Mouse (Mus musculus) limb, embryonic 12.5 days (tissue): ENCODE data around the gene Gon4l. TPM values are rescaled to one million over a fixed set of nuclear protein-coding genes. Genes with fewer than 3 reads are reported as not detected.

Experiments used
- ATAC-seq: fragments of 200-750 bp; cut with Nextera tagmentation; 2 replicates; pipeline ENCODE4 v1.8.0; 2017; ENCODE audit warnings: low read depth, moderate TSS enrichment; ENCODE audit not compliant: insufficient number of reproducible peaks, insufficient read depth, low FRiP score, low TSS enrichment
- H3K27ac ChIP-seq: fragments of 300-500 bp; sonication (generic); 2 replicates; pipeline ENCODE4 v1.5.1; 2016; ENCODE audit warnings: mild to moderate bottlenecking, moderate library complexity
- H3K27me3 ChIP-seq: fragments of 300-500 bp; sonication (generic); 2 replicates; pipeline ENCODE4 v1.6.1; 2016; ENCODE audit warnings: mild to moderate bottlenecking, moderate library complexity
- H3K36me3 ChIP-seq: fragments of 300-500 bp; sonication (generic); 2 replicates; pipeline ENCODE4 v1.6.1; 2016; ENCODE audit warnings: mild to moderate bottlenecking, moderate library complexity
- H3K4me1 ChIP-seq: fragments of 300-500 bp; sonication (generic); replicated peaks from 2 replicates; pipeline ENCODE4 v1.6.1; 2016
- H3K4me2 ChIP-seq: fragments of 300-500 bp; sonication (generic); 2 replicates; pipeline ENCODE4 v1.6.1; 2016; ENCODE audit warnings: mild to moderate bottlenecking, moderate library complexity
- H3K4me3 ChIP-seq: fragments of 300-500 bp; sonication (generic); replicated peaks from 2 replicates; pipeline ENCODE4 v1.5.1; 2016; ENCODE audit warnings: mild to moderate bottlenecking
- H3K9ac ChIP-seq: fragments of 300-500 bp; sonication (generic); replicated peaks from 2 replicates; pipeline ENCODE4 v1.6.1; 2016; ENCODE audit warnings: mild to moderate bottlenecking, moderate library complexity
- H3K9me3 ChIP-seq: fragments of 300-500 bp; sonication (generic); 2 replicates; pipeline ENCODE4 v1.6.1; 2016; ENCODE audit warnings: mild to moderate bottlenecking, moderate library complexity
- WGBS: fragments of 180-500 bp; shearing (Covaris S2); methylation state at CpG from one replicate; pipeline ENCODE4 v1.1.7; 2016; 5-methylcytosine and 5-hydroxymethylcytosine counted together
- polyA plus RNA-seq: library from polyadenylated mRNA; unstranded; fragments of >200 nt; fragmentation: Nextera tagmentation; extraction: Ambion mirVana; gene quantifications from 2 replicates; pipeline ENCODE4 v1.2.1, GENCODE M21; 2016

The Gon4l gene
- polyA plus RNA-seq, 1 experiment from 2014 or later, result 17.2 TPM

DNA sequence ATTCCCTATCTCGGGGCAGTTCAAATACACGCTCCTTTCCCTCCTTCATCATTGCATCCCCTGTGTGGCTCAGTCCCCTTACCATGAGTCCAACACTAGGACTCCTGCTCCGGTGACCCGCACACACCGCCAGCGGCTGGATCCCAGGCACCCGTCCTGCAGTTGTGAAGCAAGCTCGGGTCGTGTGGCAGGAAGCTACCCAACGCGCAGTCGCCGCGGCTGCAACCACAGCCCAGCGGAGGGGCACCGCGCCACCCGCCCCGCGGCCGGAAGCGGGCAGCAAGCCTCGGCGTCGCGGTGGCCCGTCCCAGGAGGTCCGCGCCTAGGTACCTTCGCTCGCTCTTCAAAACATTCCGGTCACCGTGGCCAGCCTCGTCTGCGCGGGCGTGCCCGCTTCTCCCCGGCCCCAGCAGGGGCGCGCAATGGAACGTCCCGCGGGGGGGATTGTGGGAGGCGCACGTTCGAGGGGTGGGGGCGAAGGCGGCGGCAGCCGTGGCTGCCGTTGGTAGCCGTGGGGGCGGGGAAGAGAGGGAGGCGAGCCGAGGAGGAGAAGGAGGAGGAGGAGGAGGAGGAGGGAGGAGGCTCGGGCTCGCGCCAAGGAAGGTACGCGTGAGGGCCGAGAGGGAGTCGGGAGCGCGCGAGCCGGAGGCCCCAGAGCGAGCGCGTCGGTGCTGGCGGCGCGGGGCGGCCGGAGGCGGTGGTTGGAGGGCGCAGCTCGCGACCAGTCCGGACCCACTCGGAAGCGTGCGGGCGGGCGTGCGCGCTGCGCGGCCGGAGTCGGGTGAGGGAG is 115.0 kb downstream of the Gon4l start:
- 2% methylated on average over 80 of the region's 92 CpGs for WGBS
- H3K9me3 ChIP-seq, result no peaks in the 10 kb centered on the region
- H3K36me3 ChIP-seq, result no peaks in the 10 kb centered on the region
- no peaks in the 10 kb centered on the region for H3K27me3 ChIP-seq
- H3K27ac ChIP-seq, result peak overlapping the region; percentile 99
- H3K4me1 ChIP-seq, result peaks cover 27% of the 10 kb centered on the region
- ATAC-seq, result peak; percentile 88
- H3K4me3 ChIP-seq, result peak overlapping the region; percentile 68
- peak overlapping the region; percentile 79 for H3K4me2 ChIP-seq
- H3K9ac ChIP-seq, result peak overlapping the region; percentile 90

- peak within 1 kb of the TSS; percentile 68 for H3K4me3 ChIP-seq
- H3K4me1 ChIP-seq, result peaks cover 27% of the 10 kb centered on the region
- H3K36me3 ChIP-seq, result no peaks in the 10 kb centered on the region
- WGBS, result under 1% methylated on average over 42 of the region's 64 CpGs
- H3K4me2 ChIP-seq, result peak within 1 kb of the TSS; percentile 79
- H3K27ac ChIP-seq, result peak within 1 kb of the TSS; percentile 99
- H3K9me3 ChIP-seq, result no peaks in the 10 kb centered on the region
- no peaks in the 10 kb centered on the region for H3K27me3 ChIP-seq
- peak; percentile 68 for ATAC-seq
- peak within 1 kb of the TSS; percentile 90 for H3K9ac ChIP-seq
These were observed 115.7 kb downstream of the Gon4l start, which contains the start of the genes Ash1l and Dap3 for GRCm38 (mm10) chr3:88950576-88951326. Gene Ash1l (plus strand): TSS chr3:88950622. Gene Dap3 (minus strand): TSS chr3:88951181.

GRCm38 (mm10) chr3:88951327-88951800 is 116.3 kb downstream of the Gon4l start:
- H3K27ac ChIP-seq, result peak overlapping the region; percentile 99
- no peaks in the 10 kb centered on the region for H3K9me3 ChIP-seq
- peaks cover 27% of the 10 kb centered on the region for H3K4me1 ChIP-seq
- peak overlapping the region; percentile 90 for H3K9ac ChIP-seq
- WGBS, result 3% methylated on average over 5 of the region's 5 CpGs
- peak overlapping the region; percentile 68 for H3K4me3 ChIP-seq
- no peaks in the 10 kb centered on the region for H3K27me3 ChIP-seq
- no peaks in the 10 kb centered on the region for H3K36me3 ChIP-seq
- H3K4me2 ChIP-seq, result peak overlapping the region; percentile 79
- ATAC-seq, result no peak

GRCm38 (mm10) chr3:88953246-88953645 is 118.2 kb downstream of the Gon4l start:
- WGBS, result 91% methylated on average over 4 of the region's 4 CpGs

GRCm38 (mm10) chr3:88953736-88954135 is 118.7 kb downstream of the Gon4l start:
- no peak overlapping the region for H3K4me3 ChIP-seq
- no peaks in the 10 kb centered on the region for H3K27me3 ChIP-seq
- H3K4me2 ChIP-seq, result no peak overlapping the region
- no peaks in the 10 kb centered on the region for H3K9me3 ChIP-seq
- ATAC-seq, result no peak
- no peak overlapping the region for H3K9ac ChIP-seq
- no peaks in the 10 kb centered on the region for H3K36me3 ChIP-seq
- H3K27ac ChIP-seq, result no peak overlapping the region
- H3K4me1 ChIP-seq, result peaks cover 10% of the 10 kb centered on the region

More at GRCm38 (mm10) chr3:88953246-88953645, 118.2 kb downstream of the Gon4l start:
- no peak overlapping the region for H3K27ac ChIP-seq
- no peaks in the 10 kb centered on the region for H3K27me3 ChIP-seq
- no peak overlapping the region for H3K9ac ChIP-seq
- no peaks in the 10 kb centered on the region for H3K9me3 ChIP-seq
- no peak overlapping the region for H3K4me3 ChIP-seq
- H3K4me1 ChIP-seq, result peaks cover 15% of the 10 kb centered on the region
- no peaks in the 10 kb centered on the region for H3K36me3 ChIP-seq
- ATAC-seq, result no peak
- H3K4me2 ChIP-seq, result no peak overlapping the region

Other genes starting within 250 kb of the Gon4l start
- gene Arhgef2, start 229.3 kb upstream of the Gon4l start, polyA plus RNA-seq, result 122 and 123 TPM in 2 replicates
- gene Rxfp4, start 182.1 kb upstream of the Gon4l start, polyA plus RNA-seq, result not detected in 2 replicates
- 127 and 128 TPM in 2 replicates for gene Khdc4, start 149.4 kb upstream of the Gon4l start, polyA plus RNA-seq
- 39.7 and 41.2 TPM in 2 replicates for gene Rit1, start 118.4 kb upstream of the Gon4l start, polyA plus RNA-seq
- gene Syt11, start 60.1 kb upstream of the Gon4l start, polyA plus RNA-seq, result 32.0 and 36.8 TPM in 2 replicates
- gene Msto1, start 78.8 kb downstream of the Gon4l start, polyA plus RNA-seq, result 44.1 and 48.0 TPM in 2 replicates
- 23.4 and 26.1 TPM in 2 replicates for gene Ash1l, start 115.4 kb downstream of the Gon4l start, polyA plus RNA-seq
- gene Dap3, start 116.0 kb downstream of the Gon4l start, polyA plus RNA-seq, result 156 and 161 TPM in 2 replicates